Mouse (Mus musculus): ENCODE data around the gene Hdac11.

Gene Hdac11

GRCm38 (mm10) chr6:91167828-91168227 is 11.4 kb downstream of the Hdac11 start:
- CTCF ChIA-PET = no interaction called here

GRCm38 (mm10) chr6:91169129-91169528 is 12.7 kb downstream of the Hdac11 start:
- CTCF ChIA-PET = no interaction called here

- CTCF ChIA-PET = no interaction called here
Observed at GRCm38 (mm10) chr6:91171396-91171895, 15.0 kb downstream of the Hdac11 start.

GRCm38 (mm10) chr6:91172381-91172780 is 15.9 kb downstream of the Hdac11 start:
- CTCF ChIA-PET = no interaction called here

- CTCF ChIA-PET = no interaction called here
Observed at GRCm38 (mm10) chr6:91173221-91173880, 16.9 kb downstream of the Hdac11 start.

- CTCF ChIA-PET = no interaction called here
Observed at GRCm38 (mm10) chr6:91174211-91174610, 17.7 kb downstream of the Hdac11 start.

- CTCF ChIA-PET = no interaction called here
Observed at GRCm38 (mm10) chr6:91180767-91181171, 24.3 kb downstream of the Hdac11 start.

- CTCF ChIA-PET = no interaction called here
Observed at GRCm38 (mm10) chr6:91181320-91181719, 24.9 kb downstream of the Hdac11 start.

- CTCF ChIA-PET = no interaction called here
Observed at GRCm38 (mm10) chr6:91182075-91182490, 25.6 kb downstream of the Hdac11 start.

- CTCF ChIA-PET = no interaction called here
Observed at GRCm38 (mm10) chr6:91183041-91183440, 26.6 kb downstream of the Hdac11 start.

GRCm38 (mm10) chr6:91183980-91184379 is 27.5 kb downstream of the Hdac11 start:
- CTCF ChIA-PET = no interaction called here

GRCm38 (mm10) chr6:91184776-91185175 is 28.3 kb downstream of the Hdac11 start:
- CTCF ChIA-PET = no interaction called here

- CTCF ChIA-PET = no interaction called here
Observed at GRCm38 (mm10) chr6:91185502-91185901, 29.0 kb downstream of the Hdac11 start.

GRCm38 (mm10) chr6:91186161-91186931 is 29.9 kb downstream of the Hdac11 start:
- CTCF ChIA-PET = interaction anchor here (0.6 kb wide), 1 partner anchor 1600 kb away, joined by 6 read pairs; no protein-coding TSS in a partner anchor

GRCm38 (mm10) chr6:91186934-91187333 is 30.5 kb downstream of the Hdac11 start:
- CTCF ChIA-PET = interaction anchor here (0.6 kb wide), 1 partner anchor 1600 kb away, joined by 6 read pairs; no protein-coding TSS in a partner anchor

GRCm38 (mm10) chr6:91187871-91188270 is 31.4 kb downstream of the Hdac11 start:
- CTCF ChIA-PET = no interaction called here

GRCm38 (mm10) chr6:91189971-91190370 is 33.5 kb downstream of the Hdac11 start:
- CTCF ChIA-PET = no interaction called here

- CTCF ChIA-PET = no interaction called here
Observed at GRCm38 (mm10) chr6:91191465-91191864, 35.0 kb downstream of the Hdac11 start.

- CTCF ChIA-PET = no interaction called here
Observed at GRCm38 (mm10) chr6:91192421-91192820, 36.0 kb downstream of the Hdac11 start.

- CTCF ChIA-PET = no interaction called here
Observed at GRCm38 (mm10) chr6:91192851-91193545, 36.5 kb downstream of the Hdac11 start.

GRCm38 (mm10) chr6:91198456-91198855 is 42.0 kb downstream of the Hdac11 start:
- CTCF ChIA-PET = no interaction called here

- CTCF ChIA-PET = no interaction called here
Observed at GRCm38 (mm10) chr6:91200429-91201188, 44.1 kb downstream of the Hdac11 start.

Measured in spleen, embryonic (tissue).